Mouse (Mus musculus) C2C12 (cell line): Measurements from ENCODE around the gene Ormdl3.

Experiments used
- CEBPB ChIP-seq: IDR thresholded peaks from one replicate; pipeline ENCODE4 v1.6.1; 2011; ENCODE audit warnings: low read depth, mild to moderate bottlenecking, control low read depth, moderate library complexity
- CTCF ChIP-seq: IDR thresholded peaks from one replicate; pipeline ENCODE4 v1.5.1; 2011; ENCODE audit not compliant: control insufficient read depth, insufficient read depth, insufficient read length
- FOSL1 ChIP-seq: IDR thresholded peaks from one replicate; pipeline ENCODE4 v1.8.0; 2011; ENCODE audit warnings: mild to moderate bottlenecking, low read length; ENCODE audit not compliant: poor library complexity, insufficient read depth, severe bottlenecking
- MAX ChIP-seq: IDR thresholded peaks from one replicate; pipeline ENCODE4 v1.6.1; 2011; ENCODE audit warnings: mild to moderate bottlenecking, control low read depth
- MYOD1 ChIP-seq: IDR thresholded peaks from one replicate; pipeline ENCODE4 v1.6.1; 2011; ENCODE audit warnings: low read depth; ENCODE audit not compliant: control insufficient read depth, insufficient read length
- MYOG ChIP-seq: IDR thresholded peaks from one replicate; pipeline ENCODE4 v1.6.1; 2011; ENCODE audit not compliant: control insufficient read depth, insufficient read length; ENCODE audit errors: extremely low read depth

DNA sequence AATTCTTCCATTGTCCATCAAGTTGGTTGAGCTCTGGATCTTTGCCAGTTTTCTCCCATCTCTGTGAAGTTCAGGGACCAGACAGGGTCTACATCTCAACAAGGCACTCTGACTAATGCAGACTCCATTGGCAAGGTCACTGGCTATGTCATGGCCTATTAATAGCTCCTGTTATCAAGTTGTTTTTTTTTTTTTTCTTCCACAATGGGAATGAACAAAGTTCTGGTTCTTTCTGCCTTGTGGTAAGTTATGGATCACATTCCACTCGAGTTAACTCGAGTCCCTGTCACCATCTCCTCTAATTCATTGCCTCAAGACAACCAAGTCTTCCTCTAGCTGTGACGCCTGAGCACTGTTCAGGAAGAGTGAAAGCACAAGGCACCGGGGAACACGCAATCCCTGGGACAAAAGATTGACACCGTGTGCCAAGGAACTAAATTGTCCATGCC, 1.7 kb upstream of the Ormdl3 start:
- TF ChIP-seq CTCF: no peak
- TF ChIP-seq MYOD1: no peak
- TF ChIP-seq CEBPB: no peak
- no peak for TF ChIP-seq FOSL1
- no peak for TF ChIP-seq MAX
- no peak for TF ChIP-seq MYOG
